Mouse (Mus musculus) cerebellum, postnatal 10 days (tissue): ENCODE data around the gene Pappa2.
A peak's percentile ranks its signal among the peaks of the same experiment; 100 is the strongest.

Experiments used
- DNase-seq, 2 experiments: peaks; one replicate each; pipeline ENCODE4 v3.0.0; 2021; ENCODE audit warnings: mixed read lengths in 2 of 2

Pappa2 gene

GRCm38 (mm10) chr1:158748356-158749096, 231.8 kb downstream of the Pappa2 start:
- peak; percentile 76 to 86 for DNase-seq

DNA sequence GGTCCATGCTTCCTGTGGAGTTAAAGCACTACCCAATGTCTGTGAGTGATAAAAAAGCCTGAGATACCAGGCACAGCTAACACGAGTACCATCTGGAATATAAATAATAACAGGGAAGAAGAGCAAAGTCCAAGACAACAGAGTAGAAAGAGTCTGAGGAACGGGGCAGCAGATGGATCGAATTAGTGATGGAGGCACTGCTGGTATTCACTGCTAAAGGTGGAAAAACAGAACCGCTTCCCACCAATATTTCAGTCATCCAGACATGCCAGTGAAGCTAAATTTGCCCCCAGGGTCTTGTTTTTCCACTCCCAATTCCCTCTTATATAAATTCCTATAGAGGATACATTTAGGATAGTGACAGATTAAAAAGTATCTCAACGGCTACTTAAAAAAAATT, 238.8 kb downstream of the Pappa2 start:
- DNase-seq: no peak

DNA sequence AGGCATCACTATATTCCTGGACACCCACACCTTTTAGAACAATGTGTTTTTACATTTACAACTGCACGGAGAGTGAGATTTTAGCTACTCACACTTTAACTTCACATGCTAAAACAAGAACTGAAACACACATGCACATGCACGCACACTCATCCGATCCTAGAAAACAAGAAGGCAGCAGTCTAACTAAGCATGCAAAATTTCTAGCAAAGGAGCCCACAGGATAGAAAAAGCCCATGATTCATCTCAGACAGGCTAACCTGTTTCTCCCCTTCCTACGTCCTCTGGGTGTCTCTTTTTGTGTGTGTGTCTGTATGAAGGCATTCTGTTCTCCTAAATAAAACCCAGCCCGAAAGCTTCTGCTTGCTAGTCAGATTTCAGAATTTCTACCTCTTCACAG, 239.3 kb downstream of the Pappa2 start:
- DNase-seq: no peak

- DNase-seq: no peak
These were observed 240.0 kb downstream of the Pappa2 start for GRCm38 (mm10) chr1:158740161-158740766.

GRCm38 (mm10) chr1:158739132-158739919, 241.0 kb downstream of the Pappa2 start:
- peak; percentile 16 to 26 for DNase-seq

DNA sequence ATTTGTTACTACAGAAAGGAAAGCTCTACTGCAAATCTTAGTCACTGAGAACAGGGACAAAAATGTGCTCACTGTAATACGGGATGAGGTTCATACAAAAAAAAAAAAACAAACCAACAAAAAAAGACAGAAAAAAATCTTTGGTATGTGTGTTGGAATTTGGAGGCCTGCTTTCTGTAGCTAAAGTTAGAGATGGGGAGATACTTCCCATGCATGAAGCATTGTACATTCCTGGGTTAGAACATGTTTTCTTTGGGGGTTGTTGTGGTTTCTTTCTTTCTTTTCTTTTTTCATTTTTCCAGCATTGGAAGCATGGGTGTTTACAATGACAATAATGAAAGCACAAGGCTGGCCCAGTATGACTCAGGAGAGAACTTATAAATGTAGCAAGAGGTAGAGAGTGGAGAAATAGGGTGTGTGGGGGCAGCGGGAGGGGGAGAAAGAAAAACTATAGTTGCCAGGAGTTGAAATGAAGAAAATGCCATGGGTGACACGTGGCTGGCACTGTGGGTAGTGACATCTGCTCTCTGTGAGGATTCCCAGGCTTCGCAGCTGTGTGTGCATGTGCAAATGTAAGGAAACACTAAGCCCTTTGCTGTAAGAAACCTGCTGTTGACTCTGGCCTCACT, 247.3 kb downstream of the Pappa2 start:
- peak; percentile 14 to 42 for DNase-seq

DNA sequence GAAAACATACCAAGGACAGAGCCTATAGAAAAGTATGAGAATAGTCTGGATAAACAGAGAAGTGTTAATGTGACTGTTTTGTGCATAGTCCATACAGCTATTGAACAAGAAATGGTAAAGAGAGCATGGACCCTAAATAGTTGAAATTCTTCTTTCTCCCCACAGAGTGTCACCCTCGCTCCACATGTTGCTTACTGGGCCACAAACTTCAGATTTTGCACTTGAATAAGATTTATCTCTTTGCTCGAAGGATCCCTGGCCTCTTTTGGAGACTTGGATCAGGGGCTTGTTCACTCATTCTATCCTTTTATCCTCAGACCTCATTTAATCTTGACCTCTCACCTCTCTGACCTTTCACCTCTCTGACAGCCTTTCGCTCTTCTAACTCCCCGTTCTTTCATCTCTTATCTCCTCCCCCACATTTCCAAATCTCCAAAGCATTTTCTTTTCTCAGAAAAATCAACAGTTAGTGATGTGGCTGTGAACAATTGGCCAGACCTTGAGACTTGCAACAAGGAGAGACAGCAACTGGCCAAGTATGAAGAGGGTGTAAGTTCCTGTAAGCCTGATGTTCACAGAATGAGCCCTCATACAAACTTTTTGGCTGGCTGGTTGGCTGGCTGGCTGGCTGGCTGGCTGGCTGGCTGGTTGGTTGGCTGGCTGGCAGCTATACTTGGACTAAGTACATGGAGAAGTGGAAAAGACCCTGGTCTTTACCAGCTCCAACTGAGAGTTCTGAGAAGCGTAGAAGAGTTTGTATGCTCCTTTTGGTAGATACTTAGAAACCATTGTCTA, 266.8 kb downstream of the Pappa2 start:
- DNase-seq: peak; percentile 63 to 67

GRCm38 (mm10) chr1:158701336-158701735, 279.0 kb downstream of the Pappa2 start:
- no peak for DNase-seq

GRCm38 (mm10) chr1:158700147-158700546, 280.1 kb downstream of the Pappa2 start:
- no peak for DNase-seq

GRCm38 (mm10) chr1:158699276-158699675, 281.0 kb downstream of the Pappa2 start:
- DNase-seq: no peak

GRCm38 (mm10) chr1:158697859-158698569, 282.3 kb downstream of the Pappa2 start:
- no peak for DNase-seq

DNA sequence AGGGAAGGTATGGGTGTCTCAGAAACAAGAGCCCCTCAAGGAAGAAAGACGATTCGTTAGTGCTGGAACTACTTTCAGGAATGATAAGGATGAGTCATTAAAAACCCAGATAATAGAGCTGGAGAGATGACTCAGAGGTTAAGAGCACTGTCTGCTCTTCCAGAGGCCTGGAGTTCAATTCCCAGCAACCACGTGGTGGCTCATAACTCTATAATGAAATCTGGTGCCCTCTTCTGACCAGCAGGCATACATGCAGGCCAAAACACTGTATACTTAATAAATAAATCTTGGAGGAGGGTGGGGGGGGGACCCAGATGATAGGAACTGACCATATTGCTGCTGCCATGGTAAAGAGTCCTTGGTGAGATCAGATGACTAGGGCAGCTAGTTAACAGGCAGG, 282.9 kb downstream of the Pappa2 start:
- no peak for DNase-seq

DNA sequence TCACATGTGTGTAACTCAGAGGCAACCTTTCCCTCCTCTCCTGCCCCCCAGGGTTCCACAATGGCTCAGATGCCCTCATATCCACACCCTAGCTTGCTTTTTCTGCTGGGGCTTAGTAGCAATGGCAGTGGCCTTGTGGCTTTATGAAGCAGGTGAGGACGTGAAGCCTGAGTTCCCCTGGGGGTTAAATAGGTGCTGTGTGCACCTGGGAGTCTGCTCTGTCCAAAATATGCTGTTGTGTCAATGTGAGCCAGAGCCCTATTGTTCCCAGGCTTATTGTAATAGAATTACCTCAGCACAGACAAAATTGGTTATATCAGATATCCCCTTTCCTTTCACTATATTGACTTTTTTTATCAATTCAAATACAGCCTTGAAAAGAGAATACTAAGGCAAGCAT, 292.6 kb downstream of the Pappa2 start:
- DNase-seq: no peak

GRCm38 (mm10) chr1:158669971-158670592, 310.2 kb downstream of the Pappa2 start:
- peak; percentile 85 to 87 for DNase-seq

DNA sequence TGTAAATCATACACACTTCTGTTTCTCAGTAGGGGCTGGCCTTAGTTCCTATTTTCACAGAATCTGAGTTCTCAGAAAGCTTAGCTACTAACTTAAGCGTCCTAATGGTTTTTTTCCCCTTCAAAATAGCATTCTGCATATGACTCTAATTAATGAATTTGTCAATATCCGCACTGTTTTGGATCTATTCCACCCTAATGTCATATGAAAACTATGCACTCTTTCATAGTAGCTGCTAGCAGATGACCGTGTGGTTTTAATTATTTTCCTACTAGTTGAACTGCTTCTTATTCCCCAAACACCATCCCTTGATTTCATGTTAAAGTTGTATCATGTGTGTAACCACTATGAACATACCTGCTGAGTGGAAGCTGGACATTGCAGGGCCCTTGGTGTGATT, 314.3 kb downstream of the Pappa2 start:
- DNase-seq: no peak
